Mouse (Mus musculus) heart, postnatal 14 days (tissue): Measurements from ENCODE around the gene Nde1. TPM values are rescaled to one million over a fixed set of nuclear protein-coding genes. Genes with fewer than 3 reads are reported as not detected.

Experiments
- DNase-seq, 2 experiments: peaks; one replicate each; pipeline ENCODE4 v3.0.0; 2021 to 2022
- intact Hi-C: fragments of 180-260 bp; cut with DNase I; formaldehyde crosslinking; loops from one replicate; pipeline ENCODE4 v1.15.1; 2025
- total RNA-seq, 2 experiments: library from RNA; stranded (reverse); gene quantifications; 2 replicates each; pipeline ENCODE4 v1.2.3; 2021

Gene Nde1
- total RNA-seq, 2 experiments from 2014 or later, result 31.6 to 32.1 TPM

DNA sequence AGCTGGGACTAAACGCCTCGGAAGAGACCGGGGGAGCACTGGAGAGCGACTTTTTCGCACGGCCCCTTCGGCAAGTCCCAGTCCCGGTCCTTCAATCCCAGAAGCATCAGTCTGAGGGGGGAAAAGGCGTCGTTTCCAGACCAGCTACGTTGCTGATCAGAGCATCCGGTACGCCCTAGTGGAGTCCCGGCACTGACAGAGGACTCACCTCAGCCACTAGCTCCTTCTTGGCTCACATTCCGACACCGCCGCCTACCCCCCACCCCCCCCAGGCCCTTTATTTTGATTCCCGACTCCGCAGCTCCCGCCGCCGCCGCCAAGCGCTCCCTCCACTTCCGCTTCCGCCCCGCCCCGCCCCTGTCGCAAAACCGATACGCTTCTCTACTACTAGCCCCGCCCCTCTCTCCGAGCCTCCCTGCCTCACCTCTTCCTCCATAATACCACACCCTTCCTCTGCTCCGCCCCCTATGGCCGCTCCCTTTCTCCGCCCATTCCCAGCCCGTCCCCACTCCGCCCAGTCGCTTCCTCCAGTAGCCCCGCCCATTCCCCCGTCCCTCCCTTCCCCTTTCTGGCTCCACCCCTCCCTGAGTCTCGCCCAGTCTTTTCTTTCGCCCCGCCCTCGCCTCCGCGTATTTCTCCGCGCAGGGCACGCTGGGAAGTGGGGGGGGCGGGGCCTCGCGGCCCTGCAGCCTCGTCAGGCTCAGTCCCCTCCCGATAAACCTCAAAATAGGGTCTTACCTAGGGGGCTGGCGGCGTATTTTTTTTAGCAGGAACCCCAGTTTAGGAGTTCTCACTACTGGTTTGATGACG lies 3.9 kb upstream of the Nde1 start:
- intact Hi-C loops, result loop anchor here (5.0 to 10.0 kb wide), 2 partner anchors 38 to 494 kb away; partner anchors contain the start of gene Parn

DNA sequence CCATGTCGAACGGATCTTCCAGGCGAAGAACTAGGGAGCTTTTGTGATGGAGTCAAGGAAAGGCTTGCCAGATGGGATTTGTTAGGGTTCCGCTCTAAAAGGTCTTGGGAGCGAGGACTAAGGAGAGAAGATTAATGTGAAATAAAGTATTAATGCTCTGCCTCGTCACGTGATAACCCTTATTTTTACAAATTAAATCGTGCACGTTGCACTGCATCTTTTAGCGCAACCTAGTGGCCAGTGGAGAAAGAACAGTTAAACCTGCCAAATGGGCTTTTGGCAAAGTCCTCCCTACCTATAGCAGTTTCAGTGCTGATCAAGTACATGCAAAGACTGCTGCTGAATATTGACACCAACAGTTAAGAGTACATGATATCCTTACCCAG lies 3.3 kb upstream of the Nde1 start:
- intact Hi-C loops, result loop anchor here (5.0 to 10.0 kb wide), 4 partner anchors 38 to 495 kb away; partner anchors contain the start of genes Mpv17l, Ntan1, Parn and Pdxdc1
- DNase-seq, result peak; percentile 64 to 81

More for the DNA sequence above, 3.9 kb upstream of the Nde1 start:
- peak; percentile 98 to 99 for DNase-seq

DNA sequence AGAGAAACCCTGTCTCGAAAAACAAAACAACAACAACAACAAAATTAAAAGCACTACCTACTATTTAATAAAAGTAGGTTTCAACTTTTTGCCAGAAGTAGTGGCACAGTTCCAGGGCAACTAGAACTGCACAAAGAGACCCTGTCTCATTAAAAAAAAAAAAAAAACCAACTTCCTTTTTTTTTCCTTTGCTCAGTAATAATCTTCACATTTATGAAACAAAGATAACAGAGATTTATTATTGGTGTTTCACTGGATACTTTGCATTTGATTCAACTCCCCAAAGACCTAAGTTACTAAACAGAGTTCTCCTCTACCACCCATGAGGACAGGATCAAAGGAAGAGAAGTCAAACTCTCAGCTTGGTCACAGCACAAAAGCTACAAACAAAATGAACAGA lies 2.1 kb upstream of the Nde1 start:
- DNase-seq, result no peak
- intact Hi-C loops, result loop anchor here (5.0 to 10.0 kb wide), 2 partner anchors 256 to 344 kb away; partner anchors contain the start of genes Mpv17l, Ntan1 and Pdxdc1

DNA sequence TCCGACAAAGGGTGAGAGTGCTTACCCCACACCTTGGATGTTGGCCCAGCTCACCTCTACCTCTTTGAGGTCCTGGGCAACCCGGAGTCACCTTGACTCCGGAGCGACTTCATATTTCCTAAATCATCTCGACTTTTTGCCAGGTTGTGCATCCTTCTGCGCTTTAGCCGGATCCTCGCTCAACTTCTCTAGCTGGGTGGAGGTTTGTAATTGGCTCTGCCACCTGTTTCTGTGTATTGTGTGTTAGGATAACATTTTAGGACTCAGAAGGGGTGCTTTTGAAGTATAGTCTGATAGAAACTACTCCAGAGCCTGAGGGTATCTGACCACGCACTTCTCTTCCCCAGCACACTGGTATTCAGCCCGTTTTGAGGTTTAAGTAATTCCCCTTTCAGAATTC lies 656 bp downstream of the Nde1 start:
- no peak for DNase-seq
- intact Hi-C loops, result loop anchor here (5.0 to 10.0 kb wide), 2 partner anchors 259 to 346 kb away; partner anchors contain the start of genes Mpv17l, Ntan1 and Pdxdc1

DNA sequence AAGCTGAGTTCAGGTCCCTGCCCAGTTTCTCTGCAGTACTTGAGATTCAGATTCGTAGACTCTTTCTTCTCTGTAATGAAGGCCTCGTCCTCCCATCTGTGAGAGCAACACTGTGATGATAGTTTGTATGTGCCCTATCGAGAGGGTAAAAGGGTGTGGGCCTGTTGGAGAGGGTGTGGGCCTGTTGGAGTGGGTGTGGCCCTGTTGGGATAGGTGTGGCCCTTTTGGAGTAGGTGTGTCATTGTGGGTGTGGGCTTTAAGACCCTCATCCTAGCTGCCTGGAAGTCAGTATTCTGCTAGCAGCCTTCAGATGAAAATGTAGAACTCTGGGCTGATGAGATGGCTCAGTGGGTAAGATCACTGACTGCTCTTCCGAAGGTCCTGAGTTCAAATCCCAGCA lies 3.4 kb downstream of the Nde1 start:
- DNase-seq, result no peak
- intact Hi-C loops, result loop anchor here (10.0 kb wide), 1 partner anchor 262 kb away; the partner anchor contains the start of genes Mpv17l and Pdxdc1

DNA sequence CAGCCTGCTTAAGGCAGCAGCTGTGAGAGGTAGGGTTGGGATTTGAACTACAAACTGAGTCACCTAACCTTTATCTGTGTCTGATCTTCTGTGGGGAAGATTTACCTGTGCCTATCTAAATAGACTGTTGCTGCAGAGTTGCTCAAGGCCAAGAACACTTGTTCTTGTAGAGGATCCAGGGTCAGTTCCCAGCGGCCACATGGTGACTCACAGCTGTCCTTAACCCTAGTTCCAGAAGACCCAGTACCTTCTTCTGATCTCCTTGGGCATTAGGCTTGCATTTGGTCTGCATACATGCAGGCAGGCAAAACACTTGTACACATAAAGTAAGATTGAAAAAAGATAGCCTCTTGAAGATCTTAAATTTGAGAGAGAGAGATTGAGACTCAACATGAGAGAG lies 6.6 kb downstream of the Nde1 start:
- no peak for DNase-seq
- intact Hi-C loops, result loop anchor here (10.0 kb wide), 1 partner anchor 265 kb away; the partner anchor contains the start of genes Mpv17l and Pdxdc1

DNA sequence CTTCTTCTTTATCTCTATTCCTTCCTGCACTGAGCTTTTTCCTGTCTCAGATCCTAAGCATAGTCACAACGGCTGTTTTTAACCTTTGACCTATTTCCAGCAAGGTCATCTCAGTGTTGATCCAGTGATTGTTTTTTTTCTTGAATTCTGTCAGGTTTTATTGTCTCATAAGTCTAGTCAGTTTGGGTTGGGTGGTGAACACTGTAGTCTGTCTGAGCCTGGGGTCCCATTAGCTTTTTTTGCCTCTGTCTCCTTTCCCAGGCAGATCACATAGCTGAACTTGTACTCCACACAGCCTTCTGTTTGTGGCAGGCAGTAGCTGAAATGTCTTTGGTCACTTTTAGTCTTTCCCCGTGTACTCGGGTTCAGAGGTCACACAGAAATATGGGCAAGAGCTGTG lies 15.0 kb downstream of the Nde1 start:
- intact Hi-C loops, result no loop called here
- no peak for DNase-seq

DNA sequence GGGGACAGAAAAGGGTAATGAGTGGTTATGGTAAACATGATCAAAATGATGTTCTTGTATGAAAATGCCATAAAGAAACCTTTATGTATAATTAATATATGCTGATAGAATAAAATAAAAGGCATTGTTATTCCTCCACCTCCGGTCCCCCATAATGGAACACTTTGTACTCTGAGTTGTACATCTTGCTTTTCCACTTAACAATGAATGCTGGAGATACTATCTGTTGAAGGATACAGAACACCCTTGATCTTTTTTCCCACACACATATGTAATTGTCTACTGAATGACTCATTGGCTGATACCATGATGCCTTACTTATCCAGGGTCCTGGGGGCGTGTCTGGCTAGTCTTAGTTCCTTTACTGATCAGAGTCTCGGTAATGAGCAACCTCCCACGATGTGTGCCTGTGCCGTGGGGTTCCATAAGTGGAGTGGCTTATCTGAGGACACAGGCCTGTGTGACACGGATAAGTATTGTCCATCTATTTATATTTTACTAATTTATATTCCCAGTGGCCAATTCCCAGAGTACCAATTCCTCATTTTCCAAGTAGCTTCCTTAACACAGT lies 17.2 kb downstream of the Nde1 start:
- DNase-seq, result no peak
- intact Hi-C loops, result no loop called here

DNA sequence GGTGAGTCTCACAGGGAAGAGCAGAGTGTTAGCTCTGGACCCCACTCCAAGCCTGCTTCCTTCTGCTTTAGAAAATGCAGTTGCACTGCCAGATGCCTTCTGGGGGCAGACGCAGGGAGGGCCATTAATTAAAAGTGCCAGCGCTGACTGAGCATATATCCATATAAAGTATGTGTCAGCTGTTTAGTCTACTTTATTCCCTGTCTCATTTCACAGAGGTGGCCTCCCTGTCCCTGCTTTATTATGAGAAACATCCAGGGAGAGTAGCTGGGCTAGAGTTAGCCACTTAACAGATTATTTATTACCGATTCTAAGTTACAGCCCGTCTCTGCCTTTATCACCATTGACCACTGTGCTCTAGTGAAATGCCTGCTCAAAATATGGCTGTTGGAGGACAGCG lies 19.3 kb downstream of the Nde1 start:
- intact Hi-C loops, result no loop called here
- no peak for DNase-seq

DNA sequence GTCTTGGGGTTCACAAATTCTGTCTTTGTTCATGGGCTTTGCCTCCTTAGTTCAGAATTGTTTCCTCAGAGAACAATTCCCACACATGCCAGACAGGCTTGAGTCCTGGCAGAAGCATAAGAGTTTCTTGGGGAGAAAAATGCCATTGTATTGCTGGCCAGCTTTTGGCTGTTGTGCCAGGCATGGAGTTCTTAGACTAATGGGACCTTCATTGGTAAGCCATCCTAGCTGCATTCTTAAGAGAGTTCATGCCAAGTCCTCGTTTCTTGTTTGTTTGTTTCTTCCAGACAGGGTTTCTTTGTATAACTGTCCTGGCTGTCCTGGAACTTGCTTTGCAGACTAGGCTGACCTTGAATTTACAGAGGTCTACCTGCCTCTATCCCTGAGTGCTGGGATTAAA lies 20.8 kb downstream of the Nde1 start:
- DNase-seq, result no peak
- intact Hi-C loops, result no loop called here

DNA sequence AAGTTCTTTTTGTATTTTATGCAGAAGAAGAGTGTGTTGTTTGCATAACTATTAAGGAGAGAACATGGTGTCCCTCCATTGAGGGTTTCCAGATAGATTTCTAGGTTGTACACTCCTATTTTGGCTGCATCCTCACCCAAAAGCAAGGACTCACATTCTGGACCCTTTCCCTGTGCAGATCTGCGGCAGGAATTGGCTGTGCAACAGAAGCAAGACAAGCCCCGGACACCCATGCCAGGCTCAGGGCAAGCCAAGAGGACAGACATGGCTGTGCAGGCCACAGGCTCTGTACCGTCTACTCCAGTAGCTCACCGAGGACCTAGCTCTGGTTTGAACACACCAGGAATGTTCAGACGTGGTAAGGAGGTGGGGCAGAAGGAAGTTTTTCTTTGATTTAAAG lies 22.4 kb downstream of the Nde1 start:
- intact Hi-C loops, result no loop called here
- no peak for DNase-seq

DNA sequence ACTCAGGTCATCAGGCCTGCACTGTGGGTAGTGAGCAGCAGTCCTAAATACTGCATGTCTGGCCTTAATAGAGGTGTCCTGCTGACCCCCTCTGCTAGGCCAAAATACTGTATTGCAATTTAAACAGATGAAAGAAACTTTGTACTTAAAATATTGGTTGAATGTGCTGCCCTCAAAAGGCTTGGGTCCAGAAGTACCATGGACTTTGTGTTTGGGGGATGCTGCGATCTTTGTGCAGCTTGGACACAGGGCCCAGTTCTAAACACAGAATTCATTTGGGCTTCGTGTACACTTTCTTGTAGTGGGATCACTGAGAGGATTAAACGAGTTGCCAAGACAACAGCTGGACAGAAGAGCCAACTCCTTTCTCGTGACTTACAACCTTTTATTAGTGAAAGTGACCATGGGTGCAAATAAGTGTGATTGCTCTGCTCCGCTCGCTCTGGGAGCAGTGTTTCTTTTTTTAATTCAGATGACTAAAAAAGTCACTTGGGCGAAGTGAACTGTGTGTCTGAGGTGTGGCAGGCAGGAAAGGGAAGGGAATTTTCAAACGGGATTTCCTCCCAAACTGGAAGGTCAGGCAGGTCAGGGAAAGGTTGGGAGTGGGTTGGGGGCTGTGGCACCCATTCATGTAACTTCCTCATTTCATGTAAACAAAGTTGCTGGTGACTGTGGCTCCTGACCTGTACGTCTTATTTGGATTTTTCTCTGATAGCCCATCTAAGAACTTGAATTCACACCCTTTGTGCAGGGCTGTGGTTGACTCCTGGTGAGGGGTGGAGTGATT lies 31.3 kb downstream of the Nde1 start:
- DNase-seq, result peak in 1 of 2 experiments; percentile 8
- intact Hi-C loops, result no loop called here

DNA sequence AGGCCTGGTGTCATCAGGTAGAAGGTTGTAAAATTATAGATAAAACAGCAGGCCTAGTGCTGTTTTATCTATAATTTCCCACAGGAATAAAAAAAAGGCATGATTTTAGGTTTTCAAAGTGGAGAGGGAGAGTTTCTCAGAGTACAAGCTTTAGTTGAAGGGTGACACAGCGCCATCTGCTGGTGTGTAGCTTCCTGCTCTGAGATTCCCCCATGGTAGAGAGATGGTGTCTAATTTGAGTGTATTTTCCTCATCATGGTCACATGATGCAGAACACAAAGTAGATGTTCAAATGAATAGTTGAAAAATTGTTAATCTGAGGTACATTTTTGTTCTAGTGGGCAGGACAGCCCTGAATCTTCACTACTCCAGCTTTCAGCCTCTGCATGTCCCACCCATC lies 32.4 kb downstream of the Nde1 start:
- intact Hi-C loops, result loop anchor here (5.0 kb wide), 2 partner anchors 38 to 293 kb away; partner anchors contain the start of genes Mpv17l and Pdxdc1
- DNase-seq, result peak; percentile 59 to 70

DNA sequence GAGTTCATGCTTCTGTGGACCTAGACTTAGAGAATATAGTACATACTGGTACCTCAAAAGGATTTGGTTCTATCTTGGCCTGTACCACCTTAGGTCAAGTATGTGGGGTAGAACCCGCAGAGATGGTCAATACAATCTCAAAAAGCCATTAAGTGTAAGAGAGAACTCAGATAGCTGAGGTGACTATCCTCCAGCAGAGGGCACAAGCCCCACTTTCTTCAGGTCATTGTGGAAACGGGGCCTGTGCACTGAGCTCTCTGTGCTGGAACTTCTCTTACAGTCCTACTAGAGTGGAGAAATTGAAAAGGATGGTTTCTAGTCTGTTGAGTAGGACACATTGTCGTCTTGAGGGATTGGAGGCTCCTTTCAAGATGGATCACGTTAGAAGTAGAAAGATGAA lies 35.7 kb downstream of the Nde1 start:
- intact Hi-C loops, result loop anchor here (5.0 kb wide), 2 partner anchors 41 to 296 kb away; partner anchors contain the start of genes Mpv17l and Pdxdc1
- no peak for DNase-seq

DNA sequence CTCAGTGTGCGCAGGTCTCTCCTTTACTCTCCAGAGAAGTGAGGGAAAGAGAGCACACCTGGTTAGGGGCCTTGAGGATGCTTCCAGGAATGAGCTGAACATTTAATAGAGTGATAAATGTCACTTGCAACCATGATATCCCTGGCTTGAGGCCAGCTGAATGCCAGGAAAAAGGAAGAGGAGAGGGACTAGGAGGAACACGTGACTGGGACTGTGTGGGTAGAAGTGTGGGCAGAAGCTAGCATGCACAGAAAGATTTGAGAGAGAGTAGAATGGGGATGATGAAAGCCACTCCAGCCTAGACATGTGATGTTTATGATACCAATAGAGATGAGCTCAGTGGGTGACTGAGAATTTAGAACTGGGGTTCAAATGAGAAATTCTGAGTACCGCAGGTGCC lies 52.1 kb downstream of the Nde1 start:
- intact Hi-C loops, result no loop called here

DNA sequence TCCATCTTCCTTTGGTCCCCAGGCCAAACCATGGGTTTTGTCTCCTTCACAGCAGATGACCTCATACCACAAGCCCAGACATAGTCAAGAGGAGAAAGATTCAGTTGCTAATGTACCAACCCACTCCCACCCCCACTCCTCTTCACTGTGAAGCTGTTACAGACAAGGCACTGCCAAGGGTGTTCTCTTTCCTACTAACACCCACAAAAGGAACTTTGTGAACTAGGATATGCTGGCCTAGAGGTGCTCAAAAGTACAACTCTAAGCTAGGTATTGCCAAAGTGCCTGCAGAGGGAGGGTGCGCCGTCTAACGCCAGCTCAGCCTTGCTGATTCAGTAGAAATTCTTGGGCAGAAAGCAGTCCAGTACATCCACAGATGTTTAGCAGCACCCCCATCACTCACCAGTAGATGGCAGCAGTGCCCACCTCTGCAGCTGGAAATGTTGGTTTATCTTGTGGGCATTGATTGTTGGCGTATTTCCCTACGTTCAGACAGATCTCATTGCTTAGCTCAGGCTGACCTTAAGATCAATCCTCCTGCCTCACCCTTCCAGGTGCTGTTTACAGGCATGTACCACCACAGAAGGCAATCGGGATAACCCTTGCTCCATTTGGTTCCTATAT lies 74.1 kb downstream of the Nde1 start:
- peak; percentile 75 to 82 for DNase-seq
- intact Hi-C loops, result loop anchor here (2.0 to 5.0 kb wide), 4 partner anchors 55 to 258 kb away; partner anchors contain the start of gene Myh11

More for the DNA sequence above, 52.1 kb downstream of the Nde1 start:
- DNase-seq, result no peak

DNA sequence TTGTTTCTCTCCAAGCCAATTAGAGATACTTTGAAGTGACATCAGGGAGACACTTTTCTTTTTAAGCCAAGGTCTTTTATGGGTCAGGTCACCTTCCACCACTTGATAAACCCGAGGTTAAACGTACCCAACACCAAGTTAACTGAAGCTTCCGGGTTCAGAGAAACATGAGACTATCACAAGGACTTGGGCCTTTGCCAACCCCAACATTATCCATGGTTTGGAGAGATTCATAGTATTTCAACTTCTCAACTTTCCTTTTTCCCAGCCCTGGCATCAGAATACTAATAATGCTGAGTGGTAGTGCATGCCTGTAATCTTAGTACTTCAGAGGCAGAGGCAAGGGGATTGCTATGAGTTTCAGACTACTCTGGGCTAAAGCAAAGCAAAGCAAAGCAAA lies 79.0 kb downstream of the Nde1 start:
- DNase-seq, result no peak
- intact Hi-C loops, result no loop called here
